Mouse (Mus musculus) neural tube, embryonic 15.5 days (tissue): ENCODE measurements around the gene Fbll1. TPM values are rescaled to one million over a fixed set of nuclear protein-coding genes. Genes with fewer than 3 reads are reported as not detected.
"Not testable (repeated sequence)": the region's sequence is repeated elsewhere in the genome, so short reads cannot be mapped to it uniquely, and the experiment has no call there.

Experiments used
- ATAC-seq: fragments of 200-750 bp; cut with Nextera tagmentation; 2 replicates; pipeline ENCODE4 v1.8.0; 2017; ENCODE audit warnings: mild to moderate bottlenecking, moderate TSS enrichment, moderate library complexity; ENCODE audit not compliant: low FRiP score
- H3K27ac ChIP-seq: fragments of 300-500 bp; sonication (generic); replicated peaks from 2 replicates; pipeline ENCODE4 v1.5.1; 2015; ENCODE audit warnings: mild to moderate bottlenecking, inconsistent platforms
- H3K27me3 ChIP-seq: fragments of 300-500 bp; sonication (generic); replicated peaks from 2 replicates; pipeline ENCODE4 v1.6.1; 2015; ENCODE audit warnings: inconsistent platforms
- H3K36me3 ChIP-seq: fragments of 300-500 bp; sonication (generic); 2 replicates; pipeline ENCODE4 v1.6.1; 2015; ENCODE audit warnings: inconsistent platforms
- H3K4me1 ChIP-seq: fragments of 300-500 bp; sonication (generic); 2 replicates; pipeline ENCODE4 v1.6.1; 2015; ENCODE audit warnings: inconsistent platforms
- H3K4me2 ChIP-seq: fragments of 300-500 bp; sonication (generic); 2 replicates; pipeline ENCODE4 v1.6.1; 2015; ENCODE audit warnings: inconsistent platforms, mild to moderate bottlenecking, moderate library complexity
- H3K4me3 ChIP-seq: fragments of 300-500 bp; sonication (generic); replicated peaks from 2 replicates; pipeline ENCODE4 v1.5.1; 2015; ENCODE audit warnings: mild to moderate bottlenecking, inconsistent platforms
- H3K9ac ChIP-seq: fragments of 300-500 bp; sonication (generic); replicated peaks from 2 replicates; pipeline ENCODE4 v1.6.1; 2015; ENCODE audit warnings: mild to moderate bottlenecking, inconsistent platforms
- H3K9me3 ChIP-seq: fragments of 300-500 bp; sonication (generic); replicated peaks from 2 replicates; pipeline ENCODE4 v1.6.1; 2016; ENCODE audit warnings: inconsistent platforms
- WGBS: fragments of 180-500 bp; shearing (Covaris S2); methylation state at CpG from one replicate; pipeline ENCODE4 v1.1.7; 2015; ENCODE audit warnings: mixed read lengths; 5-methylcytosine and 5-hydroxymethylcytosine counted together
- polyA plus RNA-seq: library from polyadenylated mRNA; unstranded; fragments of >200 nt; fragmentation: Nextera tagmentation; extraction: Ambion mirVana; gene quantifications from 2 replicates; pipeline ENCODE4 v1.2.1, GENCODE M21; 2015

The Fbll1 gene
- 23.8 and 31.4 TPM in 2 replicates for polyA plus RNA-seq

DNA sequence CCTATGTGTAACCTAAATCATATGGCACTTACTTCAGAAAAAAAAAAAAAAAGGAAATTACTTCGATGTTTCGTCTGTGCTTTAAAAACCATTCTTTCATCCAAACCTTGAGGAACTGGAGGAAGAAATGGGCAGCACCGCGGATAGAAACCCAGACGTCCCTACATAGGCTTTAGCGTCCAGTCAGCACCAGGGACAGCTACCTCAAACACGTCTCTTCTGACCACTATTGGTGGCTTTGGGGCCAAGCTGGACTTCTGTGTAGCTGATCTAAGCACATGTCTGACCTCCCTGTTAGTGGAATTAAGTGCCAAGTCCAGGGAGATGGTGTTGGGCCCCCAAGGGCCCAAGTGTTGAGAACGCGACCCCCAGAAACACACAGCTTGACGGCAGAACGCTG is at the start of gene Fbll1:
TSS of gene Fbll1 (minus strand) at position 11 of the 400 bp plus-strand sequence.
- peak within 1 kb of the TSS; percentile 77 for H3K4me2 ChIP-seq
- H3K4me1 ChIP-seq = peaks cover 25% of the 10 kb centered on the region
- no peaks in the 10 kb centered on the region for H3K9me3 ChIP-seq
- H3K4me3 ChIP-seq = peak within 1 kb of the TSS; percentile 67
- peaks cover 21% of the 10 kb centered on the region; the same call in 1 of the 2 replicates for H3K27me3 ChIP-seq
- peak within 1 kb of the TSS; percentile 73 for H3K9ac ChIP-seq
- 7% methylated on average over 11 of the region's 11 CpGs for WGBS
- H3K36me3 ChIP-seq = no peaks in the 10 kb centered on the region
- peak; percentile 40; the same call in 1 of the 2 replicates for ATAC-seq
- peak within 1 kb of the TSS; percentile 89 for H3K27ac ChIP-seq

DNA sequence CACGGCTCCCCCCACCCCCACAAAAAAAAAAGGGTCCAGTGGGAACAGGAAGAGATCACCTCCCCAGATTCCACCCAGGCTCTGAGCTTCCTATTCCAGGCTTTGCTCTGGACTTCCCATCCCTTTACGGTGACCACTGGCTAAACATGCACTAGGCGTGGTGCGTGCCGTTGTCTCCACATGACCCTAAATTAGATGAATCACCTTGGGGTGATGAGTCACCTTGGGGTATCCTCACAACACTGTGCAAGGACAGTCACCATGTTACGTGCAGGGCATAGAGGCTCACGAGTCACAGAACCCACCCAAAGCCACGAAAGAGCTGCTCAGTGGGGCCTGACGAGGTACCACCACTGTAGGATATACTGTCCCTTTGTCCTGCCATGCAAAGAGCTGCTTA is 45.6 kb upstream of the Fbll1 start:
- H3K27me3 ChIP-seq = no peaks in the 10 kb centered on the region
- no peak for ATAC-seq
- no peak overlapping the region for H3K9ac ChIP-seq
- no peak overlapping the region for H3K27ac ChIP-seq
- WGBS = 90% methylated on average over 9 of the region's 9 CpGs
- peaks cover 3% of the 10 kb centered on the region for H3K36me3 ChIP-seq
- no peaks in the 10 kb centered on the region for H3K4me1 ChIP-seq
- H3K4me2 ChIP-seq = no peak overlapping the region
- H3K4me3 ChIP-seq = no peak overlapping the region
- no peaks in the 10 kb centered on the region for H3K9me3 ChIP-seq

DNA sequence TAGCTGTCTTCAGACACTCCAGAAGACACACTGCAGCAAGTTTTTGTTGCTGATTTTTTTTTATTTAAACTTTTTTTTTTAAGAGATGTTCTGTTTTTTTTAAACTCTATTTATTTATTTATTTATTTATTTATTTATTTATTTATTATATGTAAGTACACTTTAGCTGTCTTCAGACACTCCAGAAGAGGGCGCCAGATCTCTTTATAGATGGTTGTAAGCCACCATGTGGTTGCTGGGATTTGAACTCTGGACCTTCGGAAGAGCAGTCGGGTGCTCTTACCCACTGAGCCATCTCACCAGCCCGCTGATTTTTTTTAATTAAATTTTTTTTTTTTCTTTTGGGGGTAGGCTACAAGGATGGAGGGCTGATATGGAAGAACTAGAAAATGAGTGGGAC is 43.9 kb upstream of the Fbll1 start:
- ATAC-seq, H3K36me3 ChIP-seq, H3K4me3 ChIP-seq, H3K27ac ChIP-seq, H3K9ac ChIP-seq, H3K27me3 ChIP-seq, H3K4me1 ChIP-seq, H3K4me2 ChIP-seq, H3K9me3 ChIP-seq: not testable (repeated sequence)
- WGBS = 82% methylated on average over 4 of the region's 4 CpGs

DNA sequence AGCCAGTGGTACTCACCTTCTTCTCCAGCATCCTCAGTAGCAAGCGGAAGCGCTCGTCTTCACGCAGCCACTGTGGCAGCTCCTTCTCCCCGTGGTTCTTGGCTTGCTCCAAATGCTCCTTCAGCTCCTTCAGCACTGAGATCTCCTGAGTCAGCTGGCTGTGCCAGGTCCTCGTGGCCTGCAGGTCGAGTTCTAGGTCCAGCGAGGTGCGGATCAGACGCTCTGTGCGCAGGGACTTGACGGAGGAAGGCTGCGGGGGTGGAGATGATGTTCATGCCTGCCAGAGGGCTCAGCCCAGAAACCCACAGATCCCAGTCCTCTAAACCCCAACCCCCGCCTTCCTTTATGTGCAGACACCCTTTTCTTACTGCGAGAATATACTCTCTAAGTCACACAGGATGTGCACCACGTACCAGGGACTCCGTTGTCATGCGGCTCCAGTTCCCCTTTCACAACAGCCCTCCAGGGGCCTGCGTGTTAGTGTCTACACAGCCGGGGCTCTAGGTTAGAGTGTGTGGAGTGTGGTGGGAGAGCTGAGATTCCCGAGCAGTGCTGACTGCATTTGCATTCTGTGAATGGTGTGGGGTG is 43.1 kb upstream of the Fbll1 start:
- Histone ChIP-seq H3K9ac (no peak overlapping the region), H3K4me3 (no peak overlapping the region), H3K36me3 (peaks cover 3% of the 10 kb centered on the region), H3K4me1 (0 out of 2 replicates have a peak, but pooled peaks cover 6% of the 10 kb centered on the region), H3K27me3 (no peaks in the 10 kb centered on the region), H3K27ac (no peak overlapping the region), H3K4me2 (no peak overlapping the region), H3K9me3 (no peaks in the 10 kb centered on the region)
- no peak for ATAC-seq
- whole genome bisulfite sequencing = 73% methylated on average over 21 of the region's 21 CpGs

DNA sequence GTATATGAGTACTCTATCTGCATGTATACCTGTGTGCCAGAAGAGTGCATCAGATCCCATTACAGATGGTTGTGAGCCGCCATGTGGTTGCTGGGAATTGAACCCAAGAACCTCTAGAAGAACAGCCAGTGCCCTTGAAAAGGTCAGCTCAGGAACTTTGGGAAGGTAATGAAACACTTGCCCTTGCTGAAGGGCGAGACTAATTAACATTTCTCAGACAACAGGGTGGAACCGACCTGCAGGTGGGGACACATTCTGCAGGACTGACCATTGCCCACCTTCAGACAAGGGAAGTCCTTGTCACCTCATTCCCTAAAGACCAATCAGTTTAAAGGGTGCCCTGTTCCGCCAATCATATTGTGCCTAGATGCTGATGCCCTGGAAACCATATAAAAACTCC is 42.1 kb upstream of the Fbll1 start:
- H3K36me3 ChIP-seq, H3K9me3 ChIP-seq, H3K27me3 ChIP-seq, H3K27ac ChIP-seq, H3K4me3 ChIP-seq, ATAC-seq, H3K4me1 ChIP-seq, H3K9ac ChIP-seq, H3K4me2 ChIP-seq: not testable (repeated sequence)
- 92% methylated on average over 4 of the region's 4 CpGs for WGBS

DNA sequence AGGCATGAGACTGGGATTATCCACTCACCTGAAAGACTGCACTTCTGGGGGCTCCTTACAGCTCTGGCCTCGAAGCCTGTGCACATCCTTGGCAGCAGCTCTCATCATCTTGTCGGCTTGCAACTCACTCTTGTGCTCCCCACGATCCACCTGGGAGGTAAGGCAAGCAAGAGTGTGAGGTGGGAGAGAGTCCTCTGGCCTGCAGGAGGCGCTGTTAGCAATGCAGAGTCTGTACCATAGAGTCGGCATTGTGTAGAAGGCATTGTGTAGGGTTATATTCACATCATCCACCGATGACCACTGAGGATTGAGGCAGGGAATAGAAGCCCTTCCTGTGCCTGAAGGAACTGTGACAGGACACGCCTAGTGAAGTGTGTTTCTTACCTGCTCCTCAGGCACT is 41.6 kb upstream of the Fbll1 start:
- H3K4me2 ChIP-seq = no peak overlapping the region
- WGBS = 78% methylated on average over 7 of the region's 7 CpGs

DNA sequence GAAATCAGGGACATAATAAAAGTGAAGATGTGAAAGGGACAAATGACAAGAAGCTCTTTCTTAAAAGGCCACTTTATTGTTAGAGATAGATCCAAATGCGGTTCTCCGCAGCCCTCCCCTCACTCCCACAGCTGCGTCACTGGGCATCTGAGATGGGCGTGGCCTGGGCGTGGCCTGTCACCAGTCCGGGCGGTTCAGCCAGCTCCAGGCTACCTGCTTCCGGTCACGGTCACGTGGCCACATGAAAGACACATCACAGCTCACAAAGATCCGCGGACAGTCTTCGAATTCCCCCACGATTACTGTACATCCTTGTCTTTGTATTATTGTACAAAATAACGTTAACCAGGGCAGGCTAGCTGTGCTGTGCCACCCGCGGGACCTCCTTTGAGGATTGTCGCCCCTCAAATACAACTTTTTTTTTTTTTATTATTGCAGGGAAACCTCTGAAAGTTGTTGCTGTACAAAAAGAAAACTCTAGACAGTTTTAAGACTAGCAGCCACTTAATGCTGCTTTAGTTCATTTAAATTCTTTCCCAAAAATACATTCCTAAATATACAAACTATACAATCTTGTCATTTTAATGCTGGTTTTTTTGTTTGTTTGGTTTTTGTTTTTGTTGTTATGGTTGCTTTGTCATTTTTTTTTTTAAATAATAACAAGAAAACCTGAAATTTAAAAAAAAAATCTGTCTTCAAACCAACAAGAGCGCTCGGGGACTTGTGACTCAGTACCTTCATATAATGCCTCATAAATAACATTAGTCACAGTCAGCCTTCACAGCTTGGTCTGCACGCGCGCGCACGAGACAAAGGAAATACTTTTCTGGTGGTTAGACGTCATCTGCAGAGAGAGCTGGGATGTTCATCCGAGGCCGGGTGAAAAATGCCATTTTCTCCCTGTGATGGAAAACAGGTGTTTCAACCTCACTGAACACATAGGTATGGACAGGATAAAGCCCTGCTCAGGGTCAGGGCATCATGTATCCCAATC is 40.0 kb upstream of the Fbll1 start:
- peak; percentile 82 for ATAC-seq
- WGBS = 10% methylated on average over 28 of the region's 28 CpGs
- Histone ChIP-seq H3K27me3 (no peaks in the 10 kb centered on the region), H3K4me2 (peak overlapping the region; percentile 62), H3K4me3 (peak overlapping the region; percentile 38), H3K4me1 (peaks cover 9% of the 10 kb centered on the region), H3K9ac (peak overlapping the region; percentile 44; the same call in 1 of the 2 replicates), H3K36me3 (peaks cover 3% of the 10 kb centered on the region), H3K9me3 (no peaks in the 10 kb centered on the region), H3K27ac (0 out of 2 replicates have a peak overlapping the region, but pooled peaks have one; percentile 49)

More for the DNA sequence above, 41.6 kb upstream of the Fbll1 start:
- H3K9me3 ChIP-seq = no peaks in the 10 kb centered on the region
- no peak overlapping the region for H3K4me3 ChIP-seq
- no peak overlapping the region for H3K27ac ChIP-seq
- 0 out of 2 replicates have a peak, but pooled peaks cover 6% of the 10 kb centered on the region for H3K4me1 ChIP-seq
- H3K9ac ChIP-seq = no peak overlapping the region
- ATAC-seq = no peak
- H3K27me3 ChIP-seq = no peaks in the 10 kb centered on the region
- peaks cover 3% of the 10 kb centered on the region for H3K36me3 ChIP-seq

DNA sequence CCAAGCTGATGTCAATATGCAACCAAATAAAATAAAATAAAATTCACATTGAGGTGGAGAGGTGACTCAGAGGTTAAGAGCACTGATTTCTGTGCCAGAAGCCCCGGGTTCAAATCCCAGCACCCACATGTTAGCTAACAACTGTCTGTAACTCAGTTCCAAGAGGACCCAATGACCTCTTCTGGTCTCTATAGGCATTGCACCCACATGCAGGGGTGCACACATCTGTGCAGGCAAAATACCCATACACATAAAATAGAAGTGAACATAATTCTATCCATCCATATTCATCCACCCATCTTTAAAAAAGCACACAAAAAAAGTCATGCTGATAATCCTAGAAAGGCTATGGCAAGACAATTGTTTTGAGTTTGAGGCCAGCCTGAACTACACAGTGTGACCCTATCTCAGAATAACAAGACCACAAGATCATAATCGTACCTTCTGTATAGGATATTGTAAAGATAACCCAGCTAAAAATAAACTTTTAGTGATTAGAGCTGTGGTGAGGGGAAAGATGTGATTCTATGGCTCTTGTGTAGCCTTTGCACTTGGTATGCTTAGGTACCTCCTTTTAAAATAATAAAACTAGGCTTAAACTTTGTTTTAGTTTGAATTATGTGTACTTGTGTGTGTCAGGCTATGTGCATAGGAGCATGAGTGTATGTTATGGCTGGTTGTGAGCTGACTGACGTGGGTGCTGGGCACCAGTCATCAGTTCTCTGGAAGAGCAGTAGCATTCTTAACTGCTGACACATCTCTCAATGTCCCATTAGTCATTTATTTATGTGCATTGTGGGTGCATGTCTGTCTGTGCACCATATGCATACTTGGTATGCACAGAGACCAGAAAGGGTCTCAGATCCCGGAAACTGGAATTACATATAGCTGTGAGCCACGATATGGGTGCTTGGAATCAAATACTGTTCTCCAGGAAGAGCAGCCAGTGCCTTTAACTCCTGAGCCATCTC is 38.8 kb upstream of the Fbll1 start:
- H3K9ac ChIP-seq = no peak overlapping the region; the same call in 1 of the 2 replicates
- H3K4me3 ChIP-seq = no peak overlapping the region

DNA sequence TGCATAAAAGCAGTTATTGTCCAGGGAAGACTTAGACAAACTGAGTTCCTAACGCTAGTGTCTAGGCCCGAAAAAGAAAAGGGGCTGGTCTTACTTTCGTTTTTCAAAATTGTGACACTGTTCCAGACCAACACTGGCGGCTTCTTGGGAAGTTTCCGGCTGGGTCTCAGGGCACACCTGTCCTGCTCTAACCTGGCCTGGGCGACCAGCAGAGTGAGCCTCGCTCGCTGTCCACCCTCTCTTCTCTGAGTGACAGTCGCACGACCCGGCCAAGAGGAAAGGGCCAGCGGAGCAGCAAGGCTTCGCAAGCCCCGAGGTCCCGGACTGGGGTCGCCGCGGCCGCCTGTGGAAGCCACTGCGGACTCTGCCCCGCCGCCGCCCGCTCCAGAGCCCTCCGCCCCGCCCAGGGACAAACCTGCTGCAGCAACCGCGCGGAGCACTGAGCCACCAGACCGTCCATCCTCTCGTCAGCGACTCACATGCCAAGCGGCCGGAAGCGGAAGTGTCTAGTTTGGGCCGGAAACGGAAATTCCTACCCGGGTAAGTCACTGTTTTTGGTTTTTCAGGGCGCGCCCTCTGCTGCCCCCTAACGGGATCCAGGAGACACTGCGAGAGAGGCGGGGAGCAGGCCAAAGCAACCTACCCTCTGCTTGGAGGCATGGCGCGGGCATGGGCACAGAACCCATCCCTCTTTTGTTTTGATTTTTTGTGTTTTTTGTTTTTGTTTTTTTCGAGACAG is 35.5 kb upstream of the Fbll1 start, which contains the start of gene Rars:
TSS of gene Rars (minus strand) at position 485 of the 739 bp plus-strand sequence.
- peak within 1 kb of the TSS; percentile 63 for H3K27ac ChIP-seq
- peak within 1 kb of the TSS; percentile 72 for H3K4me2 ChIP-seq
- peak within 1 kb of the TSS; percentile 97 for H3K4me3 ChIP-seq
- H3K4me1 ChIP-seq = peaks cover 25% of the 10 kb centered on the region
- no peaks in the 10 kb centered on the region for H3K27me3 ChIP-seq
- peak within 1 kb of the TSS; percentile 92 for H3K9ac ChIP-seq
- no peaks in the 10 kb centered on the region for H3K9me3 ChIP-seq
- ATAC-seq = peak; percentile 80
- WGBS = 2% methylated on average over 46 of the region's 46 CpGs
- H3K36me3 ChIP-seq = peaks cover 26% of the 10 kb centered on the region

More for the DNA sequence above, 38.8 kb upstream of the Fbll1 start:
- H3K27me3 ChIP-seq = no peaks in the 10 kb centered on the region
- H3K27ac ChIP-seq = 0 out of 2 replicates have a peak overlapping the region, but pooled peaks have one; percentile 30
- ATAC-seq = no peak
- WGBS = 75% methylated on average over 5 of the region's 5 CpGs
- no peaks in the 10 kb centered on the region for H3K9me3 ChIP-seq
- peak overlapping the region; percentile 62 for H3K4me2 ChIP-seq
- H3K4me1 ChIP-seq = peaks cover 21% of the 10 kb centered on the region
- peaks cover 4% of the 10 kb centered on the region for H3K36me3 ChIP-seq

DNA sequence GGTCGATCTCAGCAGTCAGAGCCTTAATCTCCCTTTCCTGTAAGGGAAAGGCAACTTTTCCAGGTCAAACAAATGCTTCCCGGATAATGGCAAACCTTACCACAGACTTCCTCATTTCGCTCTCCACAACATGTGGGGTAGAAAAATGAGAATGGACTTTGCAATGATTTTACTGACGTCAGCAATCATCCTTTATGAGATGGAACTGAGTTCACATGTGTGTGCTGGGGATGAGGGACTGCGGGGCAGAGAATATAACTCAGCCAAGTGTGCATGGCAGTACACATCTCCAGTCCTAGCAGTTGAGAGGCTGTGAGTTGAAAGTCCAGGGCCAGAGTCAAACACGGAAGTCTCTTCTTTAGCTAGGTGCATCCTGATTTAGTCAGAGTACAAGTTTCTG is 34.6 kb upstream of the Fbll1 start:
- Histone ChIP-seq H3K9ac (peak overlapping the region; percentile 92), H3K27me3 (no peaks in the 10 kb centered on the region), H3K27ac (no peak overlapping the region), H3K4me2 (peak overlapping the region; percentile 72), H3K9me3 (no peaks in the 10 kb centered on the region), H3K4me3 (peak overlapping the region; percentile 97), H3K36me3 (peaks cover 35% of the 10 kb centered on the region), H3K4me1 (peaks cover 23% of the 10 kb centered on the region)
- WGBS = 90% methylated on average over 6 of the region's 6 CpGs
- no peak for ATAC-seq
